Mouse (Mus musculus) T-helper 17 cell (primary cell): ENCODE results near the gene Fam186a.
"Not testable (repeated sequence)": the region's sequence is repeated elsewhere in the genome, so short reads cannot be mapped to it uniquely, and the experiment has no call there.

ENCODE experiments used
- in situ Hi-C, 2 experiments: fragments of 300-600 bp; cut with MboI, MseI; formaldehyde crosslinking; loops; 1 replicate in 1 of 2; 2 replicates in 1 of 2; pipeline ENCODE4 v1.15.1; 2025; ENCODE audit warnings: high pct_unique_total_duplicates in 2 of 2

Gene Fam186a

GRCm38 (mm10) chr15:99936659-99937058 is 30.2 kb downstream of the Fam186a start:
- in situ Hi-C loops = no loop called here

- in situ Hi-C loops = no loop called here
Measured at GRCm38 (mm10) chr15:99934501-99934900, 32.4 kb downstream of the Fam186a start.

- in situ Hi-C loops = no loop called here
Measured at GRCm38 (mm10) chr15:99931231-99931630, 35.6 kb downstream of the Fam186a start.

GRCm38 (mm10) chr15:99919601-99920158 is 47.2 kb downstream of the Fam186a start:
- in situ Hi-C loops = no loop called here

DNA sequence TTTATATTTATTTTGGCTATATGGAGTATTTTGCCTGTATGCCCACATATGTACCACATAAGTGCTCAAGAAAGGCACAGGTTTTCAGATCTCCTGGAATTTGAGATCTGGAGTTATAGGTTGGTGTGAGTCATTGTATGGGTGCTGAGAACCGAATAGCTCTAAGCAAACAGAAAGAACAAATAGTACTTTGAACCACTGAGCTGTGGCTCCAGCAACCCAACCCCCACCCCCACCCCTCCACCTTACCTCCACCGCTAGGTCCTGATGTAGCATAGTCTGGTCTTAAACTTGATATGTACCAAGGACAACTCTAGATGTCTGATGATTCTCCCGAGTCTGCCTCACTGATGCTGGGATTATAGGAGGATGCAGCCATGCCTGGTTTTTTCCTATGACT is 49.6 kb downstream of the Fam186a start:
- in situ Hi-C loops = no loop called here

GRCm38 (mm10) chr15:99914613-99915012 is 52.2 kb downstream of the Fam186a start:
- in situ Hi-C loops = no loop called here

DNA sequence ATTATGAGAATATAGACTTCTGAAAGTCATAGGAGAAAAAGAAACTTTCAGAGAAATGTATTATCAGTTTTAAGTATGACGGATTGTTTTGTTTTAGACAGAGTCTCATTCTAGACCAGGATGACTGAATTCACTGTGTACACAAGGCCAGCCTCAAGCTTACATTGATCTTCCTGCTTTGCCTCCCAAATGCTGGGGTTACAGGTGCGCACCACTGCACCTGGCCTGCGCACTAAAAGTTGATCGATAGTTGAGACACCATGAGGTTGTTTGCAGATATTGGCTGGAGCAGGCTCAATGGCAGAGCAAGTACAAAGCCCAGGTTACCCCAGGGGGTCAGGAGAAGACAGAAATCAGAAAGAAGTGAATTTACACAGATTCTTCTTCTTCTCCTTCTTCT is 55.1 kb downstream of the Fam186a start:
- in situ Hi-C loops = no loop called here

- in situ Hi-C loops = loop anchor here in 1 of 2 experiments (5.0 kb wide), 1 partner anchor 72 kb away; no protein-coding TSS in a partner anchor
Measured at GRCm38 (mm10) chr15:99909339-99909996, 57.4 kb downstream of the Fam186a start.

DNA sequence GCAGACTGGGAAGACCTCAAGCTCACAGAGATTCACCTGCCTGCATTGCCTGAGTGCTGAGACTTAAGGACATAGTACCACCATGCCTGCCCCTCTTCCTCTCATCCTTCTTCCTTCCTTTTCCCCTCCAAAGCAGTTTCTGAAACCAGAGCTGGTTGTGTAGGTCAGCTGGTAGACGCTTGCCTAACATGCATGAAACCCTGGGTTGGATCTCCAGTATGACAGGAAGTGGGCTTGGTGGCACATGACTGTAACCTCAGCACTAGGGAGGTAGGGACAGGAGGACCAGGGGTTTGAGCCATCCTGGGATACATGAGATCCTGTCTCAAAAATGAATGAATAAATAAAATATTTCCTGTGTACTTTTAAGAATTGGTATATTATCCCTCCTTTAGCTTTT is 59.3 kb downstream of the Fam186a start:
- in situ Hi-C loops = loop anchor here in 1 of 2 experiments (5.0 kb wide), 1 partner anchor 70 kb away; no protein-coding TSS in a partner anchor

DNA sequence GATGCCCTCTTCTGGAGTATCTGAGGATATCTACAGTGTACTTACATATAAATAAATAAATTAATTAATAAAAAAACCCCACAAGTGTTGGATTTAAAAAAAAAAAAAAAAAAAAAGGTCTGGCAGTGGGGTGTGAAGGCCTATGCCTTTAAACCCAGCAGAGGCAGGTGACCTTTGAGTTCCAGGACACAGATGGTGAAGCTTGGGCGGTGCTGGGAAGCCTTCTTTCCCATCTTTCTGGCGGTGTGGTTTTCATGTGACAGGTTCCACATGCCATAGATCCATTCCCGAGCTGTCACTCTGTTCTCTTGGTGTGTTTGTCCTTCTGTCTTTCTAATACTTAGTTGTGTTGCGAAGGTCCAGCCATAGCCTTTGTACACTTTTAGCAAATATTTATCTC is 59.8 kb downstream of the Fam186a start:
- in situ Hi-C loops = loop anchor here in 1 of 2 experiments (5.0 kb wide), 1 partner anchor 70 kb away; no protein-coding TSS in a partner anchor

DNA sequence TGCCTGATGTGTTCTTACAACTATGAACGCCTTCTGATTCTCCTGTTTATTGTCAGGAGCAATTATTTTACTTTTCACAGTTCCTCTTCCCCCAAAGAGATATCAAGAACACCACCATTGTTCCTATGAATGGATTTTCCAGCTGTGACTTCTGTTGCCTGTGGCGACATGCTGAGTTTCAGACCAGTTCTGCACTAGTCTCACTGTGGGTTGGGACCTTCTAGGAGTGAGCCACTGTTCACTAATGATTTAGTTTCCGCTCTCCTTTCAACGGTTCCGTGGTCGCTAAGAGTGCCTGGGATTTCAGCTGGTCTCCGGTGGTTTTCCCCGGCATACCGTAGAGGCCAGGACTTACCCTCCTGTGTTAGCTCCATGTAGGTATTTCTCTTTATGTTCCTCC is 62.0 kb downstream of the Fam186a start:
- in situ Hi-C loops = loop anchor here in 1 of 2 experiments (5.0 kb wide), 1 partner anchor 68 kb away; no protein-coding TSS in a partner anchor

GRCm38 (mm10) chr15:99904333-99904732 is 62.5 kb downstream of the Fam186a start:
- in situ Hi-C loops = no loop called here

DNA sequence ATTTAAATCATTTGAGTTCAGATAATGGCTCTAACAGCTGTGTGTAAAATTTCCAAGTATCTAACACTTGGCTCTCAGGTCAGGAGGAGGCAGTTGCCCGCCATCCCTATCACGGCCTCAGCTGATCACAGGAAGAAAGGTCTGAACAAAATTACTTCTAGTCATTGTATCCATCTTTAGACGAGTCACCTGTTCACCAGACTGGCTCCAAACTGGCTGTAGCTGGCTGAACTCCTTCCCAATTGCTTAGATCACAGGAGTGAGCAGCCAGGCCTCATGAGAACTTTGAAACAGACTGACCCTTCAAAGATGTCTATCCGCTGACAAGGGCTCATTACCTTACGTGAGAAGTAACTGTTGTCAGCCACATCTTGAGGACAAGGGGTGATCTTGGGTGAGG is 63.6 kb downstream of the Fam186a start:
- in situ Hi-C loops = no loop called here

- in situ Hi-C loops = no loop called here
Measured at GRCm38 (mm10) chr15:99902786-99903185, 64.1 kb downstream of the Fam186a start.

DNA sequence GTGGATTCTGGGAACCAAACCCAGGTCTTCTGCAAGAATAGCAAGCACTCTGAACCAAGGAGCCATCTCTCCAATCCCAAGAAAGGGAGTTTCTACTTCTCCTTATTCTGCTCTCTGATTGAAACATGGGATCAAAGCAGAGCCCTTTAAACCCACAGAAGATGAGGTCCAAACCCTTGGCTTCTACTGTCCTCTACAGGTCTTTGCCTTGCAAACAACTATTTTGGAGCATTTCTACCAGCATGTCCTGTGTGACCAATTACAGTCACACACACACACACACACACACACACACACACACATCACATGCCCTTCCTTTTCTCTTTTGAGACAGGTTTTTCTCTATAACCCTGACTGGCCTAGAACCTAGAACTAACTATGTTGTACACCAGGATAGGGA is 70.2 kb downstream of the Fam186a start:
- in situ Hi-C loops = no loop called here

DNA sequence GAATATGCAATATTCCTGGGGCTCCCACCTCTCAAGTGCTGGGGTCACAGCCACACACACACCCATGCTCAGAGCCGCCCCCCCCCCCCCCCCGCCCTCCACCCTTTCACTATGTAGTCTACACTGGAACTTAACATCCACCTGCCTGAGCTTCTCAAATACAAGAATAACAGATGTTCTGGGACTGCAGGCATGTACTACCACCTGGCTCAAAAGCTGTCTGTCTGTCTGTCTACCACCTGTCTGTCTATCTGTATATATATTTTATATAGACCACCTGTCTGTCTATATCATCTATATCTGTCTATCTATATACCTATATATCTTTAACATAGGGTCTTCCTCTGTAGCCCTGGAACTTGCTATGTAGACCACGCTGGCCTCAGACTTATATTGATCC is 75.5 kb downstream of the Fam186a start:
- in situ Hi-C loops = no loop called here

DNA sequence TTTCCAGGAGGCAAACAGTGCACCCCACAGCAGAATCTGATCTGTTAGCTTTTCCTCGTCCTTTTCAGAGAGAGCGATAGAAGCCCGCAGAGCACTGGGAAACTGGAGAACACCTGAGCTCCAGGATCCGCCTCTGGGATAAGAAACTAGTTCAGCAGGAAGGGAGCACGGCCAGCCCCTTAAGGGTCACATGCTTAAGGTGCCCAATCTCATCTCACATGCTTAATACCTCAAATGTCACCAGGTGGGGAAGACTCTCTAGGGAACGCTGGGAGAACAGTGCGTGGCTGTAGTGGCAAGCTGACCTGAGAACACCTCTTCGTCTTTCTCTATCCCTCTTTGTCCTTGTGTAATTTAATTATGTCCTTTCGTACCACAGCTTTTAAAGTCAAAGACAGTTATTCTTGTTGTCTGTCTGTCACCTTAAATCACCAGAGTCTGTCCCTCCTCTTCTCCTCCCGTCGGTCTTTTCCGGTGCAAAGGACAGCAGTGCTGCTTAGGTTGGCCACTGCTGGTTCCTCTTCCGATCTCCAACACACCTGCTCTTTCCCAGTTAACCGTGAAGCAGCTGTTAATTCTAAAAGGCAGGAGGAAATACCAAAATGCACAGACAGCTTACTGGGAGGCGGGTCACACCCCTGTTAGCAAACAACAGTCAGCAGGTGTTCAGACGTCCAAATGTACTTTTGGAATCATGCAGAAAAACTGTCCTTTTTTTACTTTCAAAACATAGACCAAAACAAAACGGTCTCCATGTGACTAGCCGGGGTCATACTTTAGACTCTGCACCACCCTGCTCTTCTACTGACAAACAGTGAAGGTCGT is 76.2 kb downstream of the Fam186a start:
- in situ Hi-C loops = no loop called here

GRCm38 (mm10) chr15:99889275-99889874 is 77.5 kb downstream of the Fam186a start:
- in situ Hi-C loops = no loop called here

DNA sequence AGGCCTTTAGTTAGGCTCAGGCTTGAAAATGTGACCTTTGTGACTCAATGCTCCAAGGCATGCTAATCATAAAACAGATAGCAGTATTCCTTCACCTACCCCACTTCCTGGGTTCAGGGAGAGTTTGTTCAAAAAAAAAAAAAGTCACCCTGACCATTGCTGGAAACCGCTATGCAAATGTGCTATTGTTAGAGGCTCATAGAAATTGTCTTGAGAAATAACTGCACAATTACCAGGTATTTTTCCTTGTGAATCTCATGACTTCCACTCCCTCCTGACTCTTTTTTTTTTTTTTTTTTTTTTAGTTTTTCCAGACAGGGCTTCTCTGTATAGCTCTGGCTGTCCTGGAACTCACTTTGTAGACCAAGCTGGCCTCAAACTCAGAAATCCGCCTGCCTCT is 79.7 kb downstream of the Fam186a start:
- in situ Hi-C loops = not testable (repeated sequence)

GRCm38 (mm10) chr15:99884038-99884437 is 82.8 kb downstream of the Fam186a start:
- in situ Hi-C loops = no loop called here

- in situ Hi-C loops = no loop called here
Measured at GRCm38 (mm10) chr15:99878541-99878940, 88.3 kb downstream of the Fam186a start.

- in situ Hi-C loops = no loop called here
Measured at GRCm38 (mm10) chr15:99875334-99875869, 91.5 kb downstream of the Fam186a start, which contains the start of gene Lima1. Gene Lima1, minus strand, starts transcription at chr15:99875456.
